Mouse (Mus musculus) intestine, embryonic 15.5 days (tissue): ENCODE measurements around the gene Zfp607a. TPM values are rescaled to one million over a fixed set of nuclear protein-coding genes. Genes with fewer than 3 reads are reported as not detected.
A peak's percentile ranks its signal among the peaks of the same experiment; 100 is the strongest.
"Not testable (repeated sequence)": the region's sequence is repeated elsewhere in the genome, so short reads cannot be mapped to it uniquely, and the experiment has no call there.

Experiments
- ATAC-seq: fragments of 200-750 bp; cut with Nextera tagmentation; 2 replicates; pipeline ENCODE4 v1.8.0; 2017; ENCODE audit warnings: moderate TSS enrichment, moderate library complexity
- H3K27ac ChIP-seq: fragments of 300-500 bp; sonication (generic); 2 replicates; pipeline ENCODE4 v1.5.1; 2015; ENCODE audit warnings: mild to moderate bottlenecking, inconsistent platforms
- H3K27me3 ChIP-seq: fragments of 300-500 bp; sonication (generic); replicated peaks from 2 replicates; pipeline ENCODE4 v1.6.1; 2015; ENCODE audit warnings: inconsistent platforms
- H3K36me3 ChIP-seq: fragments of 300-500 bp; sonication (generic); 2 replicates; pipeline ENCODE4 v1.6.1; 2015; ENCODE audit warnings: inconsistent platforms
- H3K4me1 ChIP-seq: fragments of 300-500 bp; sonication (generic); replicated peaks from 2 replicates; pipeline ENCODE4 v1.6.1; 2015; ENCODE audit warnings: inconsistent platforms
- H3K4me2 ChIP-seq: fragments of 300-500 bp; sonication (generic); replicated peaks from 2 replicates; pipeline ENCODE4 v1.6.1; 2015; ENCODE audit warnings: mild to moderate bottlenecking, inconsistent platforms
- H3K4me3 ChIP-seq: fragments of 300-500 bp; sonication (generic); replicated peaks from 2 replicates; pipeline ENCODE4 v1.5.1; 2015; ENCODE audit warnings: inconsistent platforms
- H3K9ac ChIP-seq: fragments of 300-500 bp; sonication (generic); 2 replicates; pipeline ENCODE4 v1.6.1; 2015; ENCODE audit warnings: inconsistent platforms
- H3K9me3 ChIP-seq: fragments of 300-500 bp; sonication (generic); 2 replicates; pipeline ENCODE4 v1.6.1; 2016; ENCODE audit warnings: inconsistent platforms
- WGBS: fragments of 180-500 bp; shearing (Covaris S2); methylation state at CpG from one replicate; pipeline ENCODE4 v1.1.7; 2015; 5-methylcytosine and 5-hydroxymethylcytosine counted together
- polyA plus RNA-seq: library from polyadenylated mRNA; unstranded; fragments of >200 nt; fragmentation: Nextera tagmentation; extraction: Ambion mirVana; gene quantifications from 2 replicates; pipeline ENCODE4 v1.2.1, GENCODE M21; 2015

The Zfp607a gene
- polyA plus RNA-seq, 1 experiment from 2014 or later: 3.9 TPM

- Histone ChIP-seq H3K36me3 (peaks cover 23% of the 10 kb centered on the region), H3K4me2 (no peak overlapping the region), H3K27ac (no peak overlapping the region), H3K4me3 (no peak overlapping the region), H3K9ac (no peak overlapping the region), H3K27me3 (no peaks in the 10 kb centered on the region), H3K9me3 (no peaks in the 10 kb centered on the region), H3K4me1 (no peaks in the 10 kb centered on the region)
- WGBS: 93% methylated on average over 4 of the region's 4 CpGs
- ATAC-seq: no peak
Observed at GRCm38 (mm10) chr7:27881721-27882120, 24.4 kb downstream of the Zfp607a start.

DNA sequence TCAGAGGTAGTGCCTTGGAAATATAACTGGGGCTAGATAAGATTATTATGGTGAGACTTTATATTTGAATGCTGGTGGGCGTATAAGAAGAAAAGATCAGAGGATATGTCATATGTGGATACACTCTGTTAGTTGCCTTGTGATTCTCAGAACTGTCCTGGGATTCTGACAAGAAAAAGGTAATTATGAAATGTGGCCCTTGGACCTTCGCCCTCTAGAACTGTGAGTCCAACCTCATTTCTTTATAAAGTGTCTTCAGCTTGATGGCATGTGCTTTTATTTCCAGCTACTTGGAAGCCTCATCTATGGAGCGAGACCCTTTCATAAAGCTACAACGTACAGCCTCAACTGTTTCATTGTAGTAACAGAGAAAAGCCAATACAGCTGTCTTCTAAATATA lies 43.3 kb downstream of the Zfp607a start:
- Histone ChIP-seq H3K4me1 (no peaks in the 10 kb centered on the region), H3K27ac (no peak overlapping the region), H3K36me3 (no peaks in the 10 kb centered on the region), H3K4me3 (no peak overlapping the region), H3K4me2 (no peak overlapping the region), H3K9ac (no peak overlapping the region), H3K27me3 (no peaks in the 10 kb centered on the region), H3K9me3 (no peaks in the 10 kb centered on the region)
- no peak for ATAC-seq
- WGBS: 91% methylated on average over 4 of the region's 4 CpGs

DNA sequence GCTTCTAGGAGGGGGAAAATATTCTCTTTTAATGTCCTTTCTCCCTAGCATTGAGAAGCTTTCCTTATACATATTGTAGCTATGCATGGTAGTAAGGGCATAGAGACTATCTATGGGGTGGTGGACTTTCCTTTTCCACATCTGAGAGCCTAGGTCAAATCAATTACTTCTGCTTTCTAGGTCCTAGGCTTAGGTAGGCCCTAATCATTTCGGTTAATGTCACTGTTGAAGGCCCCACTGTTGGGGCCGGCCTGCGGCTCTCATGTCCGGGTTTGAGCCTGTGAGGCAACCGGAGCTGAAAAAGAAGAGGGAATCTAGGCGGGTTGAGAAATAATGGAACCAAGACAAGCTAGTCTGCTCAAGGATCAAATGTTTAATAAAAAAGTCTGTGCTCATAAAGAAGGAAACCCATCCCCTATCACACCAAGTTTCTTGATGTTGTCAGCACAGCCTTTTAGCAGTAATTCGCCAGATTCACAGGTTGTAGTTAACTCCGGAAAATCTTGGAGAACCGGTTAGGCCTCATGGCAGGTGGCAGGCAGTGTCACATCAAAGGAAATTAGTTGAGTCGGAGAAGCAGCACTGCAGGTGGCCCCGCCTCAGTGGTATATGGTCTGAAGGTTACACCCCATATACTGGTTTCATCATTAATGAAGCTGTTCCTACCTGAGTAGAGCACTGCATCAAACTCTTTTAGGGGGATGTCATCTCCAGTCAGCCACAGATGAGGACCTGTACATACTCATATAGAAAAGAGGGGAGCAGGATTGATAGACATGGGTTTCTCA lies 47.9 kb downstream of the Zfp607a start:
- no peaks in the 10 kb centered on the region for H3K9me3 ChIP-seq
- WGBS: 62% methylated on average over 11 of the region's 11 CpGs
- H3K4me3 ChIP-seq: no peak overlapping the region
- H3K36me3 ChIP-seq: no peaks in the 10 kb centered on the region
- H3K4me2 ChIP-seq: no peak overlapping the region
- no peak overlapping the region for H3K27ac ChIP-seq
- no peaks in the 10 kb centered on the region for H3K4me1 ChIP-seq
- no peak overlapping the region for H3K9ac ChIP-seq
- no peaks in the 10 kb centered on the region for H3K27me3 ChIP-seq
- ATAC-seq: peak; percentile 93

GRCm38 (mm10) chr7:27910952-27911351 lies 53.6 kb downstream of the Zfp607a start:
- not testable (repeated sequence) for H3K4me2 ChIP-seq, ATAC-seq, H3K27ac ChIP-seq, H3K9me3 ChIP-seq, H3K4me3 ChIP-seq, H3K9ac ChIP-seq, H3K27me3 ChIP-seq, H3K36me3 ChIP-seq, H3K4me1 ChIP-seq
- 87% methylated on average over 4 of the region's 4 CpGs for WGBS

DNA sequence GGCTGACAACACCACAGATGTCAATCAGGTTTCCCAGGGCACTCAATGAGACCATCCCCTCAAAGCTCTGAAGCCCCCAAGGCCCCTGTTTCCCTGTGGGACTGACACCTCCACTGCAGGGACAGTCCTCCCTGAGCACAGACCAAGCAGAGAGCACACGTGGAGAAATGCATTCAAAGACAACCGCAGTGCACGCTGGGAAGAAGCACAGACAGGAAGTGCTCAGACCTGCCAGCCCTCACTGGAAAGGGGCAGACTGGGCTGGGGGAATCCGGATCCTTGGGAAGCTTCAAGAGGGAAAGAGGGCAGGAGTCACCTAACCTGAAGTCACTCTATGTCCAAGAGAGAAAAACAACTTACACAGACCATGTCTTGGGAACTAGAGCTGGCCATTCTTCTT lies 69.7 kb downstream of the Zfp607a start:
- H3K9me3 ChIP-seq, H3K4me1 ChIP-seq, H3K36me3 ChIP-seq, H3K4me3 ChIP-seq, H3K27ac ChIP-seq, H3K4me2 ChIP-seq, H3K27me3 ChIP-seq, H3K9ac ChIP-seq, ATAC-seq: not testable (repeated sequence)
- 45% methylated on average over 4 of the region's 4 CpGs for WGBS

GRCm38 (mm10) chr7:27928818-27929695 lies 71.7 kb downstream of the Zfp607a start, which contains the start of gene Zfp974:
Gene Zfp974 (minus strand): TSS chr7:27929460.
- Histone ChIP-seq H3K27me3 (no peaks in the 10 kb centered on the region), H3K9me3 (no peaks in the 10 kb centered on the region), H3K4me3 (peak within 1 kb of the TSS; percentile 64), H3K4me2 (peak within 1 kb of the TSS; percentile 79), H3K27ac (0 out of 2 replicates have a peak within 1 kb of the TSS, but pooled peaks have one; percentile 13), H3K4me1 (peaks cover 10% of the 10 kb centered on the region; the same call in 1 of the 2 replicates), H3K9ac (peak within 1 kb of the TSS; percentile 76), H3K36me3 (0 out of 2 replicates have a peak, but pooled peaks cover 2% of the 10 kb centered on the region)
- WGBS: 4% methylated on average over 40 of the region's 40 CpGs
- peak; percentile 94 for ATAC-seq

Other genes starting within 250 kb of the Zfp607a start
- 2.3 and 2.5 TPM in 2 replicates for gene Ttc9b, start 203.6 kb upstream of the Zfp607a start, polyA plus RNA-seq
- 5.6 and 5.8 TPM in 2 replicates for gene Map3k10, start 182.9 kb upstream of the Zfp607a start, polyA plus RNA-seq
- gene Zfp607b, start 168.2 kb upstream of the Zfp607a start, polyA plus RNA-seq: 2.8 and 3.3 TPM in 2 replicates
- gene Zfp60, start 126.1 kb upstream of the Zfp607a start, polyA plus RNA-seq: 24.3 and 25.0 TPM in 2 replicates
- 1.6 and 1.8 TPM in 2 replicates for gene Zfp626, start 50.3 kb upstream of the Zfp607a start, polyA plus RNA-seq
- 5.9 and 6.4 TPM in 2 replicates for gene Zfp59, start 18.9 kb upstream of the Zfp607a start, polyA plus RNA-seq
- gene Zfp974, start 71.9 kb downstream of the Zfp607a start, polyA plus RNA-seq: 6.1 and 6.2 TPM in 2 replicates
- 13.7 and 14.4 TPM in 2 replicates for gene Zfp780b, start 121.6 kb downstream of the Zfp607a start, polyA plus RNA-seq
- 2.8 and 3.6 TPM in 2 replicates for gene Zfp850, start 156.6 kb downstream of the Zfp607a start, polyA plus RNA-seq
- 247 and 249 TPM in 2 replicates for gene Psmc4, start 192.6 kb downstream of the Zfp607a start, polyA plus RNA-seq
- gene Fcgbp, start 213.7 kb downstream of the Zfp607a start, polyA plus RNA-seq: 99.5 and 129 TPM in 2 replicates